In the genomic region with DNA sequence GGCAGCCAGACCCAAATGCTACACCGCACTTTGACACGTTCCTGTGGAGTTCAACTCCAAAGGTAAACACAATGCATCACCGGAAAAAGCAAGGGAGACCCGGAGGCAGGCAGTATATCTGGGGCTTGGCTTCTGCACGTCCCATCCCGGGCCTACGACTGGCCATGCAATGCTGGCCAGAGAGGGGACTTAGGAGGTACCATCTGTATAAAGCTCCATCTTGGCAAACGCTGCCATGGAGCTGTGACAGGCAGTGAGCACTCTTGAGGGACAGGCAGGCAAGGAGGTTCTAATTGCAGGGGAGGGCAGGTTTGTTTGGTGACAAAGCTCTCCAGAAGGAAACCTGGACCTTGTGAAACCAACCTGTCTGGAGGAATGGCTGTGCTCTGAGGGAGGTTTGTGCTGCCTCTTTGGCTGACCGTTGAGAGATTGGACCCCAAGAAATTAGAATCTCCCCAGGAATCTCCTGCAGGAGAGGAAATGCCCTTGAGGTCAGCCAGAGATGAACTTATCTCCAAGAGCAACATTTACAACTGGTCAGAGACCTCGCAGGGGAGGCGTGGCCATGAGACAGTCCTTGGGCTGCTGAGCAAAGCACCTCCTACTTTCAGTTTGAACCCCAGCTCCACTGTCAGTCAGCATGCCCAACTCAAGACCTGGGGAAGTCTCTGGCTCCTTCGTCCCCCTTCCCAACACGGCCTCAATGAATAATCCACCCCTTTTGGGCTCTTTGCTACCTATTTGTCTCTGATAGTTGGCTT, we compare ENCODE assay signal across 13 mouse cellular contexts.
DNase-seq lines count a peak whose midpoint lies in the region; ATAC-seq and TF ChIP-seq lines count a peak whose summit lies in the region.
"Had no signal": no experiment of that assay in that cellular context is flagged by ENCODE, and none has a peak within 500 bp of the region (broad histone marks: within the 10 kb centered on the region; RNA-seq: fewer than 3 reads in every experiment).

No protein-coding gene starts in this region.

- H3K9me3 ChIP-seq in kidney, embryonic 16.5 days (ENCODE audit: low read length), result no peaks in the 10 kb centered on the region
- H3K9me3 ChIP-seq in intestine, embryonic 16.5 days (ENCODE audit: control insufficient read depth, low read length), result no peaks in the 10 kb centered on the region
- H3K9me3 ChIP-seq in liver, postnatal 0 days (ENCODE audit: low read length), result no peaks in the 10 kb centered on the region
- H3K9me3 ChIP-seq: forebrain, embryonic 15.5 days had no signal

- no peak for ATAC-seq in kidney, embryonic 16.5 days (ENCODE audit: low FRiP score, low TSS enrichment)
- 0 out of 2 replicates have a peak, but pooled peaks have one; percentile 57 for ATAC-seq in intestine, embryonic 16.5 days
- no peak for ATAC-seq in liver, postnatal 0 days
- ATAC-seq: forebrain, embryonic 15.5 days had no signal

- no peak overlapping the region for H3K9ac ChIP-seq in kidney, embryonic 16.5 days (replicated peaks; ENCODE audit: low read length)
- no peak overlapping the region for H3K9ac ChIP-seq in intestine, embryonic 16.5 days (ENCODE audit: low read depth, low read length)
- no peak overlapping the region for H3K9ac ChIP-seq in liver, postnatal 0 days (replicated peaks)
- H3K9ac ChIP-seq: forebrain, embryonic 15.5 days had no signal

- H3K4me2 ChIP-seq in kidney, embryonic 16.5 days (replicated peaks; ENCODE audit: low read depth, low read length), result no peak overlapping the region
- no peak overlapping the region for H3K4me2 ChIP-seq in intestine, embryonic 16.5 days (ENCODE audit: low read depth, low read length)
- no peak overlapping the region for H3K4me2 ChIP-seq in liver, postnatal 0 days (ENCODE audit: low read depth, low read length)
- H3K4me2 ChIP-seq: forebrain, embryonic 15.5 days had no signal

- H3K27me3 ChIP-seq in kidney, adult 2 months (replicated peaks; ENCODE audit: control insufficient read depth, insufficient read depth, low read length), result no peaks in the 10 kb centered on the region
- no peaks in the 10 kb centered on the region for H3K27me3 ChIP-seq in kidney, embryonic 16.5 days (ENCODE audit: insufficient read depth, low read length)
- no peaks in the 10 kb centered on the region for H3K27me3 ChIP-seq in intestine, embryonic 16.5 days (replicated peaks; ENCODE audit: control insufficient read depth, insufficient read depth, low read length)
- no peaks in the 10 kb centered on the region for H3K27me3 ChIP-seq in liver, postnatal 0 days (ENCODE audit: insufficient read depth, low read length)
- H3K27me3 ChIP-seq: CH12.LX; forebrain, embryonic 15.5 days had no signal

- no peak for TF ChIP-seq EP300 in liver, postnatal 0 days (IDR thresholded peaks at IDR 0.05; ENCODE audit: low read depth)

- TF ChIP-seq CTCF in kidney, adult 2 months (conservative IDR thresholded peaks at IDR 0.05; ENCODE audit: insufficient read depth, insufficient read length, low read depth, low read length), result no peak
- no peak for TF ChIP-seq CTCF in liver, postnatal 0 days (IDR thresholded peaks at IDR 0.05; ENCODE audit: low read depth)

- WGBS in kidney, adult 2 months, result 54% methylated on average over 13 of the region's 13 CpGs
- WGBS in kidney, embryonic 16.5 days, result 43% methylated on average over 13 of the region's 13 CpGs
- WGBS in intestine, embryonic 16.5 days, result 43% methylated on average over 13 of the region's 13 CpGs
- 51% methylated on average over 13 of the region's 13 CpGs for whole genome bisulfite sequencing in liver, postnatal 0 days (ENCODE audit: insufficient replicate concordance)

- no peak overlapping the region for H3K27ac ChIP-seq in kidney, adult 2 months (ENCODE audit: insufficient read depth, low read depth, low read length)
- H3K27ac ChIP-seq in kidney, embryonic 16.5 days (ENCODE audit: low read length), result no peak overlapping the region
- H3K27ac ChIP-seq in intestine, embryonic 16.5 days (ENCODE audit: low read length), result peak overlapping the region; percentile 20; the same call in 1 of the 2 replicates
- peak overlapping the region; percentile 42; the same call in 1 of the 2 replicates for H3K27ac ChIP-seq in liver, postnatal 0 days (ENCODE audit: low read depth)
- H3K27ac ChIP-seq: forebrain, embryonic 15.5 days had no signal

- H3K4me1 ChIP-seq in kidney, adult 2 months (ENCODE audit: control insufficient read depth, insufficient read depth, low read length), result peaks cover 33% of the 10 kb centered on the region
- peaks cover 33% of the 10 kb centered on the region for H3K4me1 ChIP-seq in kidney, embryonic 16.5 days (ENCODE audit: insufficient read depth, low read length)
- H3K4me1 ChIP-seq in intestine, embryonic 16.5 days (ENCODE audit: control insufficient read depth, insufficient read depth, low read length), result peaks cover 39% of the 10 kb centered on the region
- peaks cover 37% of the 10 kb centered on the region for H3K4me1 ChIP-seq in liver, postnatal 0 days (ENCODE audit: insufficient read depth)

- no peak for TF ChIP-seq POLR2A in kidney, adult 2 months (IDR thresholded peaks at IDR 0.05; ENCODE audit: low read depth, low read length)

- H3K36me3 ChIP-seq in kidney, adult 2 months (ENCODE audit: control insufficient read depth, insufficient read depth, low read length), result peaks cover 2% of the 10 kb centered on the region
- H3K36me3 ChIP-seq in kidney, embryonic 16.5 days (ENCODE audit: insufficient read depth, low read length), result peaks cover 9% of the 10 kb centered on the region
- H3K36me3 ChIP-seq in intestine, embryonic 16.5 days (ENCODE audit: control insufficient read depth, insufficient read depth, low read length), result peaks cover 6% of the 10 kb centered on the region
- H3K36me3 ChIP-seq in liver, postnatal 0 days (replicated peaks; ENCODE audit: insufficient read depth, low read length), result peaks cover 46% of the 10 kb centered on the region
- H3K36me3 ChIP-seq: forebrain, embryonic 15.5 days had no signal

- DNase-seq in kidney, adult 2 months, result peak; percentile 63
- DNase-seq in brain, adult 2 months (ENCODE audit: low read depth, low spot score), result peak; percentile 87
- DNase-seq in liver, postnatal 0 days, result no peak
- DNase-seq in MN1 (ENCODE audit: low spot score), result no peak
- no peak for DNase-seq in right cerebral cortex, postnatal 10 days (ENCODE audit: low spot score in 2 of 2)
- DNase-seq in frontal cortex, postnatal 14 days (ENCODE audit: low spot score in 2 of 2), result no peak
- DNase-seq: layer of hippocampus, adult 9-11 months; right cerebral cortex, postnatal 4 days; thymus, postnatal 14 days had no signal

- no peak overlapping the region for H3K4me3 ChIP-seq in kidney, adult 2 months (ENCODE audit: insufficient read depth, low read depth, low read length)
- H3K4me3 ChIP-seq in kidney, embryonic 16.5 days (ENCODE audit: low read length), result no peak overlapping the region
- no peak overlapping the region for H3K4me3 ChIP-seq in intestine, embryonic 16.5 days (ENCODE audit: low read length)
- no peak overlapping the region for H3K4me3 ChIP-seq in liver, postnatal 0 days (ENCODE audit: low read depth, low read length)
- H3K4me3 ChIP-seq: forebrain, embryonic 15.5 days had no signal

Comparison
In these comparisons a context has a peak if more than half of its experiments do, and no peak if none do; other contexts are left out.
1. DNase-seq: peak in kidney, adult 2 months (single experiment) and brain, adult 2 months (single experiment); none in liver, postnatal 0 days (single experiment), MN1 (single experiment), right cerebral cortex, postnatal 10 days (0 of 2) and frontal cortex, postnatal 14 days (0 of 2).
2. H3K27ac ChIP-seq: peak in intestine, embryonic 16.5 days (single experiment) and liver, postnatal 0 days (single experiment); none in kidney, adult 2 months (single experiment) and kidney, embryonic 16.5 days (single experiment).